17 mouse cellular contexts compared by ENCODE assay signal in genomic region chr12:110145379-110145778, GRCm38 (mm10).
"Had no signal": no experiment of that assay in that cellular context is flagged by ENCODE, and none has a peak within 500 bp of the region (broad histone marks: within the 10 kb centered on the region; RNA-seq: fewer than 3 reads in every experiment).

No protein-coding gene starts in this region.

- DNase-seq: kidney, postnatal 10 days; kidney, postnatal 36 days; layer of hippocampus, postnatal 36 days; liver, embryonic 13.5 days; lung, adult 2 months; lung, postnatal 14 days; lung, postnatal 4 days; right cerebral cortex, adult 18-20 months; right cerebral cortex, postnatal 14 days; right cerebral cortex, postnatal 4 days; thymus, postnatal 25 days had no signal

- H3K4me1 ChIP-seq: kidney, embryonic 15.5 days; liver, embryonic 13.5 days; midbrain, embryonic 12.5 days; midbrain, embryonic 15.5 days; neural tube, embryonic 13.5 days had no signal

- H3K4me2 ChIP-seq: kidney, embryonic 15.5 days; liver, embryonic 13.5 days; midbrain, embryonic 12.5 days; midbrain, embryonic 15.5 days; neural tube, embryonic 13.5 days had no signal

- H3K27ac ChIP-seq: kidney, embryonic 15.5 days; left cerebral cortex, adult 2 months; liver, embryonic 13.5 days; midbrain, embryonic 12.5 days; midbrain, embryonic 15.5 days; neural tube, embryonic 13.5 days; stomach, postnatal 0 days had no signal

- H3K4me3 ChIP-seq: kidney, embryonic 15.5 days; left cerebral cortex, adult 2 months; liver, embryonic 13.5 days; midbrain, embryonic 12.5 days; midbrain, embryonic 15.5 days; neural tube, embryonic 13.5 days had no signal

- H3K36me3 ChIP-seq: kidney, embryonic 15.5 days; liver, embryonic 13.5 days; midbrain, embryonic 12.5 days; midbrain, embryonic 15.5 days; neural tube, embryonic 13.5 days had no signal

- H3K27me3 ChIP-seq: kidney, embryonic 15.5 days; liver, embryonic 13.5 days; midbrain, embryonic 12.5 days; midbrain, embryonic 15.5 days; neural tube, embryonic 13.5 days had no signal
